Mouse (Mus musculus) kidney, adult 2 months (tissue): ENCODE results near the gene Nav3. TPM values are rescaled to one million over a fixed set of nuclear protein-coding genes. Genes with fewer than 3 reads are reported as not detected.

ENCODE experiments used
- DNase-seq: peaks from one replicate; pipeline ENCODE4 v3.0.0; 2021
- H3K27ac ChIP-seq: fragments of 200-500 bp; 2 replicates; pipeline ENCODE4 v1.5.1; 2012; ENCODE audit warnings: low read depth, low read length, control low read depth, inconsistent platforms; ENCODE audit not compliant: insufficient read depth
- H3K27me3 ChIP-seq: fragments of 200-500 bp; replicated peaks from 2 replicates; pipeline ENCODE4 v1.6.1; 2012; ENCODE audit warnings: mild to moderate bottlenecking, moderate library complexity, low read length, inconsistent platforms; ENCODE audit not compliant: control insufficient read depth, insufficient read depth
- H3K36me3 ChIP-seq: fragments of 200-500 bp; 2 replicates; pipeline ENCODE4 v1.6.1; 2012; ENCODE audit warnings: mild to moderate bottlenecking, moderate library complexity, low read length, inconsistent platforms; ENCODE audit not compliant: control insufficient read depth, insufficient read depth
- H3K4me1 ChIP-seq: fragments of 200-500 bp; 2 replicates; pipeline ENCODE4 v1.6.1; 2011; ENCODE audit warnings: low read length; ENCODE audit not compliant: control insufficient read depth, insufficient read depth
- H3K4me3 ChIP-seq: fragments of 200-500 bp; 2 replicates; pipeline ENCODE4 v1.5.1; 2011; ENCODE audit warnings: mild to moderate bottlenecking, low read depth, low read length, control low read depth; ENCODE audit not compliant: insufficient read depth
- CTCF ChIP-seq: fragments of 200-500 bp; conservative IDR thresholded peaks from 2 replicates; pipeline ENCODE4 v1.5.1; 2011; ENCODE audit warnings: low read depth, mild to moderate bottlenecking, control low read depth, low read length, moderate library complexity, mixed read lengths; ENCODE audit not compliant: insufficient read depth, insufficient read length
- POLR2A ChIP-seq: fragments of 200-500 bp; IDR thresholded peaks from one replicate; pipeline ENCODE4 v1.6.1; 2011; ENCODE audit warnings: low read depth, low read length, control low read depth
- WGBS: fragments of 180-500 bp; shearing (Covaris S2); methylation state at CpG from one replicate; pipeline ENCODE4 v1.1.7; 2018; 5-methylcytosine and 5-hydroxymethylcytosine counted together
- polyA plus RNA-seq: library from polyadenylated mRNA; depleted of rRNA; stranded (reverse); fragments of >200 nt; gene quantifications from 2 replicates; pipeline ENCODE4 v1.2.3, GENCODE M21; 2012

Nav3 gene
- polyA plus RNA-seq, 1 experiment, result 1.8 TPM

GRCm38 (mm10) chr10:109684109-109685056 is 771.6 kb downstream of the Nav3 start:
- no peak overlapping the region for H3K4me3 ChIP-seq

GRCm38 (mm10) chr10:109672896-109673295 is 783.1 kb downstream of the Nav3 start:
- Histone ChIP-seq H3K36me3 (no peaks in the 10 kb centered on the region), H3K27ac (no peak overlapping the region), H3K27me3 (no peaks in the 10 kb centered on the region), H3K4me1 (no peaks in the 10 kb centered on the region), H3K4me3 (no peak overlapping the region)
- 90% methylated on average over 2 of the region's 2 CpGs for WGBS
- no peak for DNase-seq
- TF ChIP-seq CTCF (no peak), POLR2A (no peak)

More at GRCm38 (mm10) chr10:109684109-109685056, 771.6 kb downstream of the Nav3 start:
- no peaks in the 10 kb centered on the region for H3K27me3 ChIP-seq
- no peaks in the 10 kb centered on the region for H3K36me3 ChIP-seq
- WGBS, result 47% methylated on average over 27 of the region's 27 CpGs
- H3K27ac ChIP-seq, result no peak overlapping the region
- TF ChIP-seq POLR2A (no peak), CTCF (no peak; the same call in 1 of the 2 replicates)
- H3K4me1 ChIP-seq, result no peaks in the 10 kb centered on the region
- peak; percentile 2 for DNase-seq

GRCm38 (mm10) chr10:109667453-109667852 is 788.6 kb downstream of the Nav3 start:
- TF ChIP-seq CTCF, result no peak
- TF ChIP-seq POLR2A, result no peak
- Histone ChIP-seq H3K36me3 (no peaks in the 10 kb centered on the region), H3K4me3 (no peak overlapping the region), H3K27ac (no peak overlapping the region), H3K27me3 (no peaks in the 10 kb centered on the region), H3K4me1 (no peaks in the 10 kb centered on the region)
- WGBS, result 72% methylated on average over 4 of the region's 4 CpGs
- DNase-seq, result no peak

- Histone ChIP-seq H3K4me3 (no peak overlapping the region), H3K4me1 (no peaks in the 10 kb centered on the region), H3K27ac (no peak overlapping the region), H3K27me3 (no peaks in the 10 kb centered on the region), H3K36me3 (no peaks in the 10 kb centered on the region)
- TF ChIP-seq POLR2A, result no peak
- peak; percentile 61 for TF ChIP-seq CTCF
- peak; percentile 40 for DNase-seq
- WGBS, result 31% methylated on average over 14 of the region's 14 CpGs
These were observed 791.2 kb downstream of the Nav3 start for GRCm38 (mm10) chr10:109664629-109665317.

GRCm38 (mm10) chr10:109651516-109651915 is 804.5 kb downstream of the Nav3 start:
- Histone ChIP-seq H3K27me3 (no peaks in the 10 kb centered on the region), H3K4me3 (no peak overlapping the region), H3K36me3 (no peaks in the 10 kb centered on the region), H3K4me1 (no peaks in the 10 kb centered on the region), H3K27ac (no peak overlapping the region)
- 66% methylated on average over 7 of the region's 7 CpGs for WGBS
- no peak for TF ChIP-seq CTCF
- TF ChIP-seq POLR2A, result no peak
- DNase-seq, result no peak

- Histone ChIP-seq H3K4me1 (no peaks in the 10 kb centered on the region), H3K4me3 (no peak overlapping the region), H3K36me3 (no peaks in the 10 kb centered on the region), H3K27ac (no peak overlapping the region), H3K27me3 (no peaks in the 10 kb centered on the region)
- 85% methylated on average over 3 of the region's 3 CpGs for WGBS
- TF ChIP-seq CTCF, result no peak
- TF ChIP-seq POLR2A, result no peak
- DNase-seq, result no peak
These were observed 812.4 kb downstream of the Nav3 start for GRCm38 (mm10) chr10:109643598-109643997.

- no peak overlapping the region for H3K27ac ChIP-seq
- no peaks in the 10 kb centered on the region for H3K4me1 ChIP-seq
- no peak overlapping the region for H3K4me3 ChIP-seq
- TF ChIP-seq CTCF, result no peak
- no peak for TF ChIP-seq POLR2A
- DNase-seq, result no peak
- WGBS, result 83% methylated on average over 7 of the region's 7 CpGs
- H3K27me3 ChIP-seq, result no peaks in the 10 kb centered on the region
- H3K36me3 ChIP-seq, result no peaks in the 10 kb centered on the region
These were observed 814.2 kb downstream of the Nav3 start for GRCm38 (mm10) chr10:109641806-109642205.
